Mouse (Mus musculus) c-Kit-positive CD71-negative TER-119-negative erythroid progenitor cells, embryonic 14.5 days (primary cell): ENCODE measurements around the gene Gm44965.

Source experiments
- DNase-seq: peaks from one replicate; pipeline ENCODE4 v3.0.0-alpha.2; 2013; ENCODE audit warnings: low read depth

The Gm44965 gene

DNA sequence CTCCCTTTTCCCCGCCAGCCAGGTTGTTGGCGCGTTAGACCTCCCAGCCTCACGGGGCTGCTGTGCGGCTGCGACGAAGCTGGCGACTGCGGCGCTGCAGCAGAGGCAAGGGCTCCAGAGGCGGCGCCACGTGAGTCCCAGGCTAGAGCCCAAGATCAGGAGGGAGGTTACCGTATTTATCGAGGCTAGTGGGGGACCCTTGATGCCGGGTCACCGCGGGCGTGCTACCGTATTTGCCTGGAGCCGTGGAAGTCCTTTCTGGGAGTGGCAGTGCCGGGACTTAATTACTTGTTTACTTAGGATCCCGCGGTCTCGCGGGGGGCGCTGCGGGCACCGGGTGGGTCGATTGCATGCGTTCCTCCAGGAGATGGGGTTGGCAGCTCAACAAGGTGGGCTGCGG is 33.2 kb downstream of the Gm44965 start:
- peak; percentile 32 for DNase-seq

DNA sequence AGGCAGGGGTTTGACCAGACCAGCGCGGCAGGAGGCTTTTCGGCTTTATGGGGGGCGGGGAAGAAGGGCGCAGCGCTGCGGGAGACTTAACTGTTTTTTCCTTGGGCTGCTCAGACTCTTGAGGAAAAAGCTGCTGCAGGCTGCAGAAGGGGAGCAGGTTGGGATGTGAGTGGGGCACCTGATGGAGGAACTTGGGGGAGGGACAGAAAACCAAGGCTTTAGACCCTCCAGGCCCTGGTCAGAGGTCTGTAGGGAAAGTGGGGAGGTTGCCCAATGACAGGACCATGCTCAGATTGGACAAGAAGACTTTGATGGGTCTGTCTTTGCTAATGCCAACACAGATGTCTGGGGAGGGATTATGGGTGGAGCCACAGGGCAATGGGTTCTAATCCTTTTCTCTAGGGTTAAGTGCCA is 33.8 kb downstream of the Gm44965 start:
- no peak for DNase-seq

- DNase-seq: no peak
Measured at GRCm38 (mm10) chr6:48628377-48628776, 34.6 kb downstream of the Gm44965 start.

- DNase-seq: no peak
Measured at GRCm38 (mm10) chr6:48628808-48629660, 35.3 kb downstream of the Gm44965 start.

GRCm38 (mm10) chr6:48629661-48630034 is 35.9 kb downstream of the Gm44965 start:
- no peak for DNase-seq

DNA sequence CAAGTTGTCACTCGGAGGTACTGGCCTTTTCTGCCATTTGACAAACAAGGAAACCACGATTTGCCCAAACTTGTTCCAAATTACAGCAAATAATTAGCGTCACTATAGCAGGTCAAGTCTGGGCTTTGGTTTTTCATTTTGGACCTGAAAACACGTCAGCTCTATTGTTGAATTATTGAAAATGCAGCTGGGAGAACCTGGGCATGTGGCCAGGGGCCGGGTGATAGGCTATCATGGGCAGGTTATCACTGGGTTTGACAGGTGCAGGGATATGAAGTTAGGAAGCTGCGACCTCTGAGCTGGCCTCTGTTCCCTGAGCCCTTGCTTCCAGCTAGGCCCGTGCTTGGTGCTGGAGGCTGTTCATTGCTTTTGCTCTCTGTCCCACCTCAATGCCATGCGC is 37.1 kb downstream of the Gm44965 start:
- no peak for DNase-seq

- DNase-seq: no peak
Measured at GRCm38 (mm10) chr6:48635105-48635504, 41.4 kb downstream of the Gm44965 start.

GRCm38 (mm10) chr6:48636515-48636914 is 42.8 kb downstream of the Gm44965 start:
- no peak for DNase-seq

GRCm38 (mm10) chr6:48637811-48638500 is 44.2 kb downstream of the Gm44965 start:
- no peak for DNase-seq

DNA sequence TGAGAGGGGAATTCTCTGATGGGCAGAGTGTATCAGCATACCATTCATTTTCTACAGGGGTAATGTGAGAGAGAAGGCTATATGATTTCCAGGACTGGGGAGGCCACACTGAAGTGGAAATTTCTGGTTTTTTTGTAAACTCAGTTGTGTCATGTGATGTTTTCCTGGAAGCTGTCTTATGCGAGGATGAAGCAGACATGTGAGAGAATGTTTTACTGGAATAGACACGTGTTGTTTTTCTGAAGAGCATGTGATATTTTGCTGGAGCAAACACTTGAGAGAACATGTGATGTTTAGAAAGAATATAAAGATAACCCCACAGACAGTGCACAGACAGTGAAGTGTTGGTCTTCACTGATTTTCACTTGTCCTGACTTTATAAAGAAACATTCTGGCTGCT is 44.8 kb downstream of the Gm44965 start:
- DNase-seq: no peak

- no peak for DNase-seq
Measured at GRCm38 (mm10) chr6:48641391-48641790, 47.6 kb downstream of the Gm44965 start.

DNA sequence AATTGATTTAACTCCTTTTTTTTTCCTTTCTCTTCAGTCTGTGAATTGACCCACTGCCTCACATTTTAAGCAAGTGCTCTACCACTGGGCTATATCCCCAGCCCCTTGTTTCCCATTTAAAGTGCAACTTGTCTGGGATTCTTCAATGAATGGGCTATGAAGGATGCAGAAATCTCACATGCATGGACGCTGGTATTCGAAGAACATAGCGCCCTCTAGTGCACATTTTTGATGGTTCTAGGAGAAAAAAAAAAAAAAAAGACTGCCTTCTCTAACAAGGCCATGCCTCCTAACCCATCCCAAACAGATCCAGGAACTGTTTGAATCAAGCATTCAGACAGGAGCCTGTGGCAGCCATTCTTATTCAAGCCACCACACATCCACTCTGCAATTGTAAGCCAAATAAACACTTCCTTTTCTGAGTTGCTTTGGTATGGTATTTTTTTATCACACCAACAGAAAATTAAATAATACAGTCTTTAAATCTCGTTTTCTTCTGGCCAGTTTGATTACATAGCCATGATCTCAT is 49.1 kb downstream of the Gm44965 start:
- DNase-seq: no peak

DNA sequence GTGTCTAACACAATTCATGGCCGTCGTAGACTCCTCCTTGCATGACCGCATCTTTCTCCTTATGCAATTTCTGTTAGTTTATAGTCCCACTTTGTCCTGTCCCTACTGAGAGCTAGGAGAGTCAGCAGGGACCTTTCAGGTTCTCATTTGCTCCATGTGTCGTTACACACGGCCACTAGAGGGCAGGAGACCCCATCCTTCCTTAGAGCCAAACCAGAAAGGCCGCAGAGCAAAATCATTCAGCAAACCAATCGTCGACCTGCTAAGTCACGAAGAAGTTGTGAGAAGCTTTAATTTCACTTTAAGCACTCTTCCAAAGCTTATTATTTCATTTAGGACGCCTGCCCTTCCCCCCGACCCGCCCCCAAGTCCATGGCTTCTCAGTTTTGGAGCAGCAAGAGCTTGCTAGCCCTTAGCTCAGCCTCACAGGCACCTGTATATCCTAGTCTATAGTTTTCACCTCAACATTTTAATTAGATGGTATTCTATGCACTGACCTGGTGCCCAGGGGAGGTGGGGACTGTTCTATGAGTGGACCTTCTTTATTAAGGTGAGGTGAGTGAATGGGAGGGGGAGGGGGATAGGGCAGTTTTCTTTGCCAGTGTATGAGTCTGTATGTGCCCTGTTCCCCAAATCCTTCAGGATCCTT is 52.0 kb downstream of the Gm44965 start:
- peak; percentile 73 for DNase-seq

- no peak for DNase-seq
Measured at GRCm38 (mm10) chr6:48646309-48646690, 52.6 kb downstream of the Gm44965 start.

DNA sequence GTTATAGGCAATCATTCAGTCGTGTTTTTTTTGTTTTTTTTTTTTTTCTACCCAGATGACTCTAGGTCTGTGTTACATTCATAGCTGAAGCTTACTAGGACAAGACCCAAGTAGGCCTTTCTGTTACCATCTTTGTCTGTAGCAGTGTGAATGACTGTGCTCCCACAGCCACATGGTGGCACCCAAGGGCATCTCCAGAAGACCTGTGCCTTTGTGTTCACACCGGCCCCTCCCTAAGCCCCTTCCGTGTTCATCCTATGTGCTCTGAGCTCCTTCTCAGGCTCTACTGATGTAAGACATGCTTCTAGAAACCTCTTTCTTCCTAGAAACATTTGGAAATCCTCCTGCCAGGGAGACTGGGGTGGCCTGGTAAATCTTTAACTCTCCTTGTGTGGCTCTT is 53.3 kb downstream of the Gm44965 start, which contains the start of gene Gimap8:
TSS of gene Gimap8 (plus strand) at position 240 of the 400 bp plus-strand sequence.
- peak; percentile 57 for DNase-seq

- no peak for DNase-seq
Measured at GRCm38 (mm10) chr6:48647611-48648010, 53.9 kb downstream of the Gm44965 start.

- DNase-seq: no peak
Measured at GRCm38 (mm10) chr6:48648779-48649178, 55.0 kb downstream of the Gm44965 start.

GRCm38 (mm10) chr6:48650041-48650440 is 56.3 kb downstream of the Gm44965 start:
- no peak for DNase-seq

- no peak for DNase-seq
Measured at GRCm38 (mm10) chr6:48658721-48659120, 65.0 kb downstream of the Gm44965 start.

DNA sequence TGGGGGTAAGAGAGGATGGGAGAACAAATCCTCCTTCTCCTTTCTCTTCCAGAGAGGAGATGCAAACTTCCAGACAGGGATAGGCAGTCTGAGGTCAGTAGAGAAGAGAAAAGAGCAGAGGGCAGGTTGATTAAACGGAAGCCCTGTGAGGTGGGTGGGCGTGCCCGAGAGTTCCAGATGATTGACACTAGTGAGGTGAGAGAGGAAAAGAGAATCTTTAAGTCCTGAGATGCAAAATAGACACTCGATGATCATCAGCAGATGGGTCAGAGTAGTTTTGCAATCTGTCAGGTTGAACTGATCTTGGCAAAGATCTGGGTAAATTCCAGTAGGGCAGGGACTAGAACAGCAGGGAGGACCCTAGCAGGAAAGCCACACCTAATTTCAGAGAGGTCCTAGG is 71.0 kb downstream of the Gm44965 start:
- no peak for DNase-seq

DNA sequence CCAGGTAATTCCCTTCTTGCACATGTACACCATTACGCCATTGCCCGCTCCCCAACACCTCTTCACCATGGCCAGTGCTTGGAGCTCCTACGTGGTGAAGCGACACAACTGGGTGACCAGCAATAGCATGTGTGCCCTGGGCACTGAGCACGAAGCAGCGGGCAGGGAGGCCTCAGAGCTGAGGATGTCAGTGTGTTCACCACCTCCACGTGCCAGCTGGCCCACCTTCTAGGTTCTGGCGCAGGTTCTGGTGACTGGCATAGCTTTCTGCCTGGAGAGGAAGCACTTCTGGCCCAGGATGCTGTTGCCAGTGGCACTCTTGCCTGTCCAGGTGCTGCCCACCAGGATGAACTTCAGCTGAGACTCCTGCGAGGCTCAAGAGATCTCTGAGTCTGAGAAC is 71.7 kb downstream of the Gm44965 start:
- no peak for DNase-seq

DNA sequence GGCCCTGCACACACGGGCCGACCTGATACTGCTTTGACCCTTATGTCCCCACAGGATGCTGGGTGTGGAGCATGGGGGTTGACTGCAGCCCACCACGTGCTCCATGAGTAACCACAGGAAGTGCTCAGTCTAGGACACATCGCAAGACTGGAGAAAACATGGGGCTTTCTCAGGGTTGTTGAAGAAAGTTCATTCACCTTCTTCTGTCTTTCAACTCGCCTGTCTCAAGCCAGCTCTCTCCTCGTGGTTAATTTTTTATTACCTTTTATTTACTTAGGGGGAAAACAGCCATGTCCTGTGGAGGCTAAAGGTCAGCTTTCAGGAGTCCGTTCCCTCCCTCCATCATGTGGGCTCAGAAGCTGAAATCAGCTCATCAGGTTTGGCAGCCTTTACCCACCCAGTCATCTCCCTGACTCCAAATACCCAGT is 72.4 kb downstream of the Gm44965 start:
- DNase-seq: no peak

GRCm38 (mm10) chr6:48668022-48668421 is 74.3 kb downstream of the Gm44965 start:
- DNase-seq: no peak
